Mouse (Mus musculus) intestine, embryonic 15.5 days (tissue): ENCODE measurements at regions not wholly inside any gene's neighbourhood (a gene's known extent, or its start where the extent isn't known, plus 50 kb on each side); places are given as distances from the start of the nearest gene placed in this dataset.

Experiments used
- ATAC-seq: fragments of 200-750 bp; cut with Nextera tagmentation; 2 replicates; pipeline ENCODE4 v1.8.0; 2017; ENCODE audit warnings: moderate TSS enrichment, moderate library complexity
- H3K27ac ChIP-seq: fragments of 300-500 bp; sonication (generic); 2 replicates; pipeline ENCODE4 v1.5.1; 2015; ENCODE audit warnings: mild to moderate bottlenecking, inconsistent platforms
- H3K27me3 ChIP-seq: fragments of 300-500 bp; sonication (generic); replicated peaks from 2 replicates; pipeline ENCODE4 v1.6.1; 2015; ENCODE audit warnings: inconsistent platforms
- H3K36me3 ChIP-seq: fragments of 300-500 bp; sonication (generic); 2 replicates; pipeline ENCODE4 v1.6.1; 2015; ENCODE audit warnings: inconsistent platforms
- H3K4me1 ChIP-seq: fragments of 300-500 bp; sonication (generic); replicated peaks from 2 replicates; pipeline ENCODE4 v1.6.1; 2015; ENCODE audit warnings: inconsistent platforms
- H3K4me2 ChIP-seq: fragments of 300-500 bp; sonication (generic); replicated peaks from 2 replicates; pipeline ENCODE4 v1.6.1; 2015; ENCODE audit warnings: mild to moderate bottlenecking, inconsistent platforms
- H3K4me3 ChIP-seq: fragments of 300-500 bp; sonication (generic); replicated peaks from 2 replicates; pipeline ENCODE4 v1.5.1; 2015; ENCODE audit warnings: inconsistent platforms
- H3K9ac ChIP-seq: fragments of 300-500 bp; sonication (generic); 2 replicates; pipeline ENCODE4 v1.6.1; 2015; ENCODE audit warnings: inconsistent platforms
- H3K9me3 ChIP-seq: fragments of 300-500 bp; sonication (generic); 2 replicates; pipeline ENCODE4 v1.6.1; 2016; ENCODE audit warnings: inconsistent platforms
- WGBS: fragments of 180-500 bp; shearing (Covaris S2); methylation state at CpG from one replicate; pipeline ENCODE4 v1.1.7; 2015; 5-methylcytosine and 5-hydroxymethylcytosine counted together

DNA sequence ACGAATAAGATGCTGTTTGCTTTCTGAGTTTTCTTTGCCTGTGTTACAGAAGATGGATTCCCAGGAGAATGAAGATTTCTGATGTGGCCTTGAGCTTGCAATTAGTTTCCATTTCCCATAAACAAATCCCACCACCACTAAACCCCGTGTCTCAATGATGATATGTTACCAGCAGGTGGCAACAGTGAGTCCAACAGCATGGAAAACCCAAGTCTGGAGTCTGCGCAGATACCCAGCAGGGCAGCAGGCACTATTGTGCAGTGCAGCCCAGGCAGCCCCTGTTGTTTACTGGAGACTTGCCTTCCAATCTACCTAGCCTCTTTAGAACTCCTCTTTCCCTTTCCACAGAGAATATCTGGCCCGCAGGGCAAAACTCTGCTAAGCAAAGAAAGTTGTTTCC is 62.7 kb downstream of the Bmp2 start:
- H3K4me2 ChIP-seq: no peak overlapping the region
- WGBS: 31% methylated on average over 4 of the region's 4 CpGs
- no peaks in the 10 kb centered on the region for H3K27me3 ChIP-seq
- no peak overlapping the region for H3K27ac ChIP-seq
- 0 out of 2 replicates have a peak, but pooled peaks have one; percentile 55 for ATAC-seq
- H3K9ac ChIP-seq: no peak overlapping the region
- no peaks in the 10 kb centered on the region for H3K36me3 ChIP-seq
- no peak overlapping the region for H3K4me3 ChIP-seq
- no peaks in the 10 kb centered on the region for H3K9me3 ChIP-seq
- no peaks in the 10 kb centered on the region for H3K4me1 ChIP-seq

DNA sequence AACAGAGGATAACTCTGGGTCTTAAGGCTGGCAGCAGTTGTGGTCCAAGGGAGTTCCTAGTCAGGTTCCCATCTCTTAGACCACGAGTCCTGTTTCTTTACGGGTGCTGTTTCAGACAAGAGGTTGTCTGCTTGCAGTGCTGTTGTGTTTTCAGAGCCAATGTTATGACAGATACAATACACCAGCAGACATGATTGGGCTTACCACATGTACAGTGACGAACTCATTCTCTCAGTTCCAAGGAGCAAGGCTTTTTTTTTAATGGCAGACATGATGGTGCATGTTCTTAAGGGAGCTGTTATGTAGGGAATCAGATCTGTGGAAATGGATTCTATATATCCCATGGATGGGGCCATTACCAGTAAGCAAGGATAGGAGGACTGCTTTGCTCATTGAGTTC is 63.3 kb downstream of the Bmp2 start:
- Histone ChIP-seq H3K27ac (no peak overlapping the region), H3K4me2 (no peak overlapping the region), H3K9ac (no peak overlapping the region), H3K27me3 (no peaks in the 10 kb centered on the region), H3K4me3 (no peak overlapping the region), H3K36me3 (no peaks in the 10 kb centered on the region), H3K4me1 (no peaks in the 10 kb centered on the region), H3K9me3 (no peaks in the 10 kb centered on the region)
- ATAC-seq: no peak
- 79% methylated on average over 3 of the region's 3 CpGs for WGBS

DNA sequence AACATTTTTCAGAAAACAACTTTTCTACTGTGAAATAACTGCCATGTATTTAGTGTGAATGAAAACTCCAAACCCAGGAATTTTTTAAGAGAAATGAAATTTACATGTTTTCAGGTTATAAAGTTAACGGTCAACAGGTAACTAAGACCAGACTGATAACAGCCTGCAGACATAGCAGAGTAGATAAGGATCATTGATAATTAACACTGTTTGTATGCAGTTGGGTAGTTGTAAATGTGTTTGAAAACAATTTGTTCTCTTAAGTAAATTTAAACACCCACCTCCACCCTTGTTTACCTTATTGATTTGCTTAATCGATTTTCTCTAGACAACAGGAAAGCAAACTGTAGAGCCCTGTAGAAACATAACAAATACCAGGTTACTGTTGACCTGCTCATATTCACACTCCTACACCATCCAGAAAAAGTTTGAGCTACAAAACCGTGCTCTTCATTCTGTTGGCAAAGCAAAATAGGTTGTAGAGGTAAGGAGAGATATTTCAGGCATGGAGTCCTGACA is 65.4 kb downstream of the Bmp2 start:
- 37% methylated on average over 3 of the region's 3 CpGs for WGBS
- Histone ChIP-seq H3K4me1 (no peaks in the 10 kb centered on the region), H3K27ac (no peak overlapping the region), H3K9ac (no peak overlapping the region), H3K27me3 (no peaks in the 10 kb centered on the region), H3K4me2 (no peak overlapping the region), H3K4me3 (no peak overlapping the region), H3K36me3 (no peaks in the 10 kb centered on the region), H3K9me3 (no peaks in the 10 kb centered on the region)
- no peak for ATAC-seq

DNA sequence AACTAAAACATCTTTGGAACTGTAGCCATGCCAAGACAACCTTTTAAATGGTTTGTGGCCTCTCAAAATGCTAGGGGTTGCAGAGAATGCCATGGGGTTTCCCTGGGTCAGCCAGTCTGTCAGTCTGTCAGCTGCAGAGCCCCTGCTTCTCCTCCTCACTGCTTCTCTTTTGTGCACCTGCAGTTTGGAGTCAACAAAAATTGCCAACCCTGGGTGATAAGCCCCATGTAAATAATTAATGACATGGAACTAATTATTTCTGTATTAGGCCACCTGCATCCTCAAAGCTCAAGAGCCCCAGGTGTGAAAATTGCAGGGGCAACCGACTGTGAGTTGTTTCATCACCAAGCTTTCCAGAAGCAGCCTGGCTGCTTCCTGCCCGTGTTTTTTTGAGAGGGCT is 70.6 kb downstream of the Bmp2 start:
- no peak overlapping the region for H3K9ac ChIP-seq
- H3K4me1 ChIP-seq: no peaks in the 10 kb centered on the region
- 33% methylated on average over 2 of the region's 2 CpGs for WGBS
- H3K4me3 ChIP-seq: no peak overlapping the region
- no peak overlapping the region for H3K4me2 ChIP-seq
- H3K9me3 ChIP-seq: no peaks in the 10 kb centered on the region
- no peaks in the 10 kb centered on the region for H3K27me3 ChIP-seq
- H3K27ac ChIP-seq: no peak overlapping the region
- H3K36me3 ChIP-seq: no peaks in the 10 kb centered on the region
- no peak for ATAC-seq

GRCm38 (mm10) chr2:133625542-133625941 is 73.6 kb downstream of the Bmp2 start:
- Histone ChIP-seq H3K36me3 (no peaks in the 10 kb centered on the region), H3K27ac (no peak overlapping the region), H3K4me1 (no peaks in the 10 kb centered on the region), H3K27me3 (no peaks in the 10 kb centered on the region), H3K4me2 (no peak overlapping the region), H3K9me3 (no peaks in the 10 kb centered on the region), H3K4me3 (no peak overlapping the region), H3K9ac (no peak overlapping the region)
- ATAC-seq: no peak
- 3% methylated on average over 2 of the region's 2 CpGs for WGBS

GRCm38 (mm10) chr2:133628874-133629273 is 76.9 kb downstream of the Bmp2 start:
- H3K36me3 ChIP-seq: no peaks in the 10 kb centered on the region
- H3K4me1 ChIP-seq: no peaks in the 10 kb centered on the region
- no peak overlapping the region for H3K4me2 ChIP-seq
- ATAC-seq: no peak
- no peaks in the 10 kb centered on the region for H3K27me3 ChIP-seq
- H3K9ac ChIP-seq: no peak overlapping the region
- 65% methylated on average over 6 of the region's 6 CpGs for WGBS
- H3K9me3 ChIP-seq: no peaks in the 10 kb centered on the region
- H3K27ac ChIP-seq: no peak overlapping the region
- no peak overlapping the region for H3K4me3 ChIP-seq

DNA sequence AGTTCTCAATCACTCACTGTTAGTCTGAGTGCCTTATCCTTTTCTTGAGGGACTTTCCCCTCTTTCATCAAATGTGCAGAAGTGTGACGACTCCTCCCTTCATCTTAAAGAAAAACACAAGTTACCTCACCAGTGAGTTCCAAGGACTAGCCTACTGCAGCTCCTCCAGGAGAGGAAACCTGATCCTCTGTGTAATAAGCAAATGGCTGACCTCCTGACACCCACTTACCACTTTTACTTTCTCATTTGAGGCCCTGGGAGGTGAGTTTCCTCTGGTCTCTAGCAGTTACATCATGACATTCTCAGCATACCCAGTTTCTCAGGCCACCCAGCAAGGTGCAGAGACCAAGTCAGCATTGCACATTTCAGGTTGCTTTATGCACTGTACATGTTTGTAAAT is 83.5 kb downstream of the Bmp2 start:
- Histone ChIP-seq H3K27me3 (no peaks in the 10 kb centered on the region), H3K4me1 (no peaks in the 10 kb centered on the region), H3K4me2 (no peak overlapping the region), H3K36me3 (no peaks in the 10 kb centered on the region), H3K4me3 (no peak overlapping the region), H3K9ac (no peak overlapping the region), H3K9me3 (no peaks in the 10 kb centered on the region), H3K27ac (no peak overlapping the region)
- 8% methylated on average over 1 of the region's 1 CpGs for WGBS
- ATAC-seq: peak; percentile 45; the same call in 1 of the 2 replicates

GRCm38 (mm10) chr2:133649874-133650481 is 98.0 kb downstream of the Bmp2 start:
- no peak overlapping the region for H3K27ac ChIP-seq
- H3K9ac ChIP-seq: no peak overlapping the region
- no peaks in the 10 kb centered on the region for H3K9me3 ChIP-seq
- H3K36me3 ChIP-seq: no peaks in the 10 kb centered on the region
- no peak overlapping the region for H3K4me2 ChIP-seq
- no peak overlapping the region for H3K4me3 ChIP-seq
- 71% methylated on average over 6 of the region's 6 CpGs for WGBS
- no peaks in the 10 kb centered on the region for H3K4me1 ChIP-seq
- ATAC-seq: no peak
- H3K27me3 ChIP-seq: no peaks in the 10 kb centered on the region

GRCm38 (mm10) chr2:133666331-133667054 is 114.5 kb downstream of the Bmp2 start:
- Histone ChIP-seq H3K27me3 (no peaks in the 10 kb centered on the region), H3K4me1 (no peaks in the 10 kb centered on the region), H3K27ac (no peak overlapping the region), H3K4me3 (no peak overlapping the region), H3K36me3 (no peaks in the 10 kb centered on the region), H3K4me2 (no peak overlapping the region), H3K9me3 (no peaks in the 10 kb centered on the region), H3K9ac (no peak overlapping the region)
- WGBS: 81% methylated on average over 9 of the region's 9 CpGs
- ATAC-seq: no peak

- H3K9ac ChIP-seq: no peak overlapping the region
- 73% methylated on average over 3 of the region's 3 CpGs for WGBS
- peak; percentile 69; the same call in 1 of the 2 replicates for ATAC-seq
Observed at GRCm38 (mm10) chr2:133667055-133667395, 115.1 kb downstream of the Bmp2 start.

GRCm38 (mm10) chr2:133669821-133670220 is 117.9 kb downstream of the Bmp2 start:
- Histone ChIP-seq H3K27ac (no peak overlapping the region), H3K36me3 (no peaks in the 10 kb centered on the region), H3K9me3 (no peaks in the 10 kb centered on the region), H3K4me1 (no peaks in the 10 kb centered on the region), H3K4me2 (no peak overlapping the region), H3K4me3 (no peak overlapping the region), H3K27me3 (no peaks in the 10 kb centered on the region), H3K9ac (no peak overlapping the region)
- 63% methylated on average over 2 of the region's 2 CpGs for WGBS
- ATAC-seq: no peak

More at GRCm38 (mm10) chr2:133667055-133667395, 115.1 kb downstream of the Bmp2 start:
- H3K27ac ChIP-seq: no peak overlapping the region
- H3K9me3 ChIP-seq: no peaks in the 10 kb centered on the region
- H3K4me3 ChIP-seq: no peak overlapping the region
- no peak overlapping the region for H3K4me2 ChIP-seq
- no peaks in the 10 kb centered on the region for H3K4me1 ChIP-seq
- H3K36me3 ChIP-seq: no peaks in the 10 kb centered on the region
- H3K27me3 ChIP-seq: no peaks in the 10 kb centered on the region

DNA sequence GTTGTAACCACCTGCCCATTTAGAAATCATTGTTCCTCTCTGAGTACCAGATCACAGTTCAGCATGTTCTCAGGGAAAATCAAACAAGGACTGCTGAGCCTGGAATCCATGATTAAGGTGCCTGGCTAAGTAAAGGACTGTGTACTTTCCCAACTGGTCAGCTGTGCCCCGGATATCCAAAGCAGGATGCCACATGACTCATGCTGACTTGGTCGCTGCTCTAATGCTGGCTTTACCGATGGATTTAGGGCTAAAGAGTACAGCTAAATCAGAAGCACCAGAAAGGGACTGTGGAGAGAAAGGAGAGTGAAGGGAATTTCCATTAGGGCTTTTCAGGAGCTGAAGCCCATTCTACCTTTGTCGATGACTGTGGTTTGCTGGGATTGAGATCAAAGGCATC is 119.6 kb downstream of the Bmp2 start:
- Histone ChIP-seq H3K4me1 (no peaks in the 10 kb centered on the region), H3K4me3 (no peak overlapping the region), H3K27me3 (no peaks in the 10 kb centered on the region), H3K9ac (no peak overlapping the region), H3K4me2 (no peak overlapping the region), H3K27ac (no peak overlapping the region), H3K36me3 (no peaks in the 10 kb centered on the region), H3K9me3 (no peaks in the 10 kb centered on the region)
- 63% methylated on average over 4 of the region's 4 CpGs for WGBS
- ATAC-seq: no peak

DNA sequence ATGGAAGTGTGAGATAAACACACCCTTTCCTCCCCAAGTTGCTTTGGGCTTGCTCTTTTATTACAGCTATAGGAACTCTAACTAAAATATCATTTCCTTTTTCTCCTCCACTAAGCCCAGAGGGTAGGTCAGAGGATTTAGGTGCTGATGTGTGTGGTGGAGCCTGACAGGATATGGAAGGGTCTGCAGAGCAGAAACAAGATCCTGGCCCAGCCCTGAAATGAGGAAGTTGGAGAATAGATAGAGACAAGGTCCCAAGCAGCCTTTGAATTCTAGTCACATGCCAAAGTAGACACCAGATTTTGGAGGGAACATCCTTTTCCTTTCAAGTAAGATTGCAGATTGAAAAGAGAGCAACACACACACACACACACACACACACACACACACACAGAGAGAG is 132.4 kb downstream of the Bmp2 start:
- Histone ChIP-seq H3K36me3 (no peaks in the 10 kb centered on the region), H3K4me2 (no peak overlapping the region), H3K4me3 (no peak overlapping the region), H3K27me3 (no peaks in the 10 kb centered on the region), H3K4me1 (no peaks in the 10 kb centered on the region), H3K27ac (no peak overlapping the region), H3K9ac (no peak overlapping the region), H3K9me3 (no peaks in the 10 kb centered on the region)
- ATAC-seq: no peak
